Mouse (Mus musculus): ENCODE data around the gene Sds. TPM values are rescaled to one million over a fixed set of nuclear protein-coding genes. Genes with fewer than 3 reads are reported as not detected.
"Not testable (repeated sequence)": the region's sequence is repeated elsewhere in the genome, so short reads cannot be mapped to it uniquely, and the experiment has no call there.

The Sds gene
- polyA plus RNA-seq, 2 experiments, result 0.13 to 0.22 TPM

DNA sequence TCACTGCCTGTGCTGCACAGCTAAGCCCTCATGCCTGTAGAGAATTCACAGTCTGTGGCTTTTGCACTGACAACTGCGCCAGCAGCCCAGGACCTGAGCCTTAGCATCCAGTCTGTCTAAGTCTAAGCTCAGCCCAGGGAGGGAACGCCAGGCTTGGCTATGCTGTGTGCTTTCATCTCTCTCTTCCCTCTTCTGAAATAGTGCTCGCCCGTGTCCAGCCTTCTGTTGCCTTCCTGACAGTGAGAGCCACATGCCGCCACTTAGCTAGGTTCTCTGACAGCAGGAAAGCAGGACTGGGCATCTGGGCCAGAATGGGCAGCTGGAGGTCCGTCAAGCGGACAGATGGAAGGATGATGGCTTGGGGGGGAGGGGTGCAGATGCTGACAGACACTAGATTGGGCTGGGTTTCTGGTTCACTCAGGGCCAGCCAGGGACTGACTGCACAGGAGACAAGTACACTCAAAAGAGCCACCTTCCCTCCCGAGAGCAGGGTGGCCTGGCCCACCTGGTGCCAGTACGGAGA, 17.6 kb downstream of the Sds start:
- H3K27ac ChIP-seq, result no peak overlapping the region
- H3K4me2 ChIP-seq (ENCODE audit: low read depth), result no peak overlapping the region
- no peaks in the 10 kb centered on the region for H3K9me3 ChIP-seq (ENCODE audit: control insufficient read depth, low read length)
- ATAC-seq (ENCODE audit: insufficient read depth) (no peak), DNase-seq (ENCODE audit: low read depth in 3 of 3, low spot score in 3 of 3) (no peak)
- no peaks in the 10 kb centered on the region for H3K27me3 ChIP-seq (ENCODE audit: control insufficient read depth, insufficient read depth, low read length)
- no peaks in the 10 kb centered on the region for H3K36me3 ChIP-seq (replicated peaks; ENCODE audit: control insufficient read depth, insufficient read depth, low read depth)
- TF ChIP-seq EP300 (IDR thresholded peaks at IDR 0.05; ENCODE audit: low read depth), result no peak
- no peak for TF ChIP-seq CTCF (IDR thresholded peaks at IDR 0.05; ENCODE audit: low read depth)
- H3K9ac ChIP-seq (replicated peaks), result no peak overlapping the region
- H3K4me3 ChIP-seq (ENCODE audit: insufficient read depth in 1 of 2, low read depth in 2 of 2, low read length in 2 of 2), result no peak overlapping the region
- H3K4me1 ChIP-seq (replicated peaks; ENCODE audit: control insufficient read depth in 2 of 2, insufficient read depth in 2 of 2, low read length in 1 of 2), result no peaks in the 10 kb centered on the region
- WGBS (ENCODE audit: insufficient replicate concordance), result 80% methylated on average over 9 of the region's 9 CpGs

DNA sequence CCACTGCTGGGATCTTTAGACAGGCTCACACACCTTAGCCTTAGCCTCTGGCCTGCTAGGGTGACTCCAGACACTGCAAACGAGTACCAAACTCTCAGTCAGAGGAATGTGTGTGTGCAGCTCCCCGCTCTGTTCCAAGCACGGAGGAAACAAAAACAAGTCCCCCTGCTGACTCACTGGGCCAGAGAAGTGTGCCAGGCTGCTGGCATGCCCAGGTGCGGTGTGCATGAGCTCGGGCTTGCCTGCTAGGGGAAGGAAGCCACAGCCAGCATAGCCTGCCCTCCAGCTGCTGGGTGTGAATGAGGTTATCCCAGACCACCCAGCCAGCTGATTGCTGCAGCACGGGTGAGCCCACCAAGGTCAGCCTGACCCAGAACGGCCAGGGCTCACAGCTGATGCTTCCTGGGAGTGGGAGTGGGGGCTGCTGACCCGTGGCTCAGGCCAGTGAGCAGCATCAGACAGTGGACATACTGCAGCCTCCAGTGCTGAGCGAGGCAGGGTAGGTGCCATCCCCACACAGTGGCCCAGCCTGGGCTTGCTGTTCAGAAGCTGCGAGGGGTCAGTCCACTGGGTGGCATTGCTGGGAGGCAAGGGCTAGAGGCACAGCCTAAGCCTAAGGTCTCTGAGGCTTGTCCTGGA, 18.9 kb downstream of the Sds start:
- no peak for TF ChIP-seq EP300 (IDR thresholded peaks at IDR 0.05; ENCODE audit: low read depth)
- TF ChIP-seq CTCF (IDR thresholded peaks at IDR 0.05; ENCODE audit: low read depth), result no peak
- ATAC-seq (ENCODE audit: insufficient read depth), result no peak
- H3K36me3 ChIP-seq (replicated peaks; ENCODE audit: control insufficient read depth, insufficient read depth, low read depth), result no peaks in the 10 kb centered on the region
- H3K4me3 ChIP-seq (ENCODE audit: insufficient read depth in 1 of 2, low read depth in 2 of 2, low read length in 2 of 2), result no peak overlapping the region
- no peaks in the 10 kb centered on the region for H3K9me3 ChIP-seq (ENCODE audit: control insufficient read depth, low read length)
- DNase-seq (ENCODE audit: low read depth in 3 of 3, low spot score in 3 of 3), result no peak
- no peak overlapping the region for H3K27ac ChIP-seq
- 68% methylated on average over 10 of the region's 10 CpGs for WGBS (ENCODE audit: insufficient replicate concordance)
- H3K27me3 ChIP-seq (ENCODE audit: control insufficient read depth, insufficient read depth, low read length), result no peaks in the 10 kb centered on the region
- no peak overlapping the region for H3K4me2 ChIP-seq (ENCODE audit: low read depth)
- H3K9ac ChIP-seq (replicated peaks), result no peak overlapping the region
- no peaks in the 10 kb centered on the region for H3K4me1 ChIP-seq (replicated peaks; ENCODE audit: control insufficient read depth in 2 of 2, insufficient read depth in 2 of 2, low read length in 1 of 2)

- no peaks in the 10 kb centered on the region for H3K27me3 ChIP-seq (ENCODE audit: control insufficient read depth, insufficient read depth, low read length)
- no peaks in the 10 kb centered on the region for H3K4me1 ChIP-seq (replicated peaks; ENCODE audit: control insufficient read depth in 2 of 2, insufficient read depth in 2 of 2, low read length in 1 of 2)
- no peaks in the 10 kb centered on the region for H3K36me3 ChIP-seq (replicated peaks; ENCODE audit: control insufficient read depth, insufficient read depth, low read depth)
- no peak for DNase-seq (ENCODE audit: low read depth in 3 of 3, low spot score in 3 of 3)
- no peak overlapping the region for H3K4me3 ChIP-seq (ENCODE audit: insufficient read depth in 1 of 2, low read depth in 2 of 2, low read length in 2 of 2)
- TF ChIP-seq CTCF (IDR thresholded peaks at IDR 0.05; ENCODE audit: low read depth) (no peak), EP300 (IDR thresholded peaks at IDR 0.05; ENCODE audit: low read depth) (no peak)
- H3K9ac ChIP-seq (replicated peaks), result no peak overlapping the region
- 81% methylated on average over 13 of the region's 13 CpGs for WGBS (ENCODE audit: insufficient replicate concordance)
- no peak for ATAC-seq (ENCODE audit: insufficient read depth)
- no peaks in the 10 kb centered on the region for H3K9me3 ChIP-seq (ENCODE audit: control insufficient read depth, low read length)
- no peak overlapping the region for H3K4me2 ChIP-seq (ENCODE audit: low read depth)
- no peak overlapping the region for H3K27ac ChIP-seq
Observed at GRCm38 (mm10) chr5:120495703-120496226, 19.4 kb downstream of the Sds start.

DNA sequence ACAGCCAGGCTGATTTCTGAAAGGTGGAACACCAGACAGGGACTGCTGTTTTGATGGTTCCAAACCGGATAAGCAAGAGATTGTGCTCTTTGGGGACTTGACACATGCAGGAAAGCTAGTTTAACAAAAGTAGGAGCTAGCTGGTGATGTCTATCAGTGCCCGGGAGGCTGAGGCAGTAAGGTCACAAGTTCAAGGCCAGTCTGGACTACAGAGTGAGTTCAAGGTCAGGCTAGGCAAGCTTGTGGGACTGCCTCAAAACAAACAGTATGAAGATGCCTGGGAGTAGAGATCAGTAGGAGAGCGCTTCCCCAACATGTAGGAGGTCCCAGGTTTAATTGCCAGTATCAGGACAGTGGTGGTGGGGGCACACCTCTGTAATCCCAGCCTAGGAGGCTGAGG, 20.7 kb downstream of the Sds start:
- H3K9ac ChIP-seq (replicated peaks), result no peak overlapping the region
- no peaks in the 10 kb centered on the region for H3K27me3 ChIP-seq (ENCODE audit: control insufficient read depth, insufficient read depth, low read length)
- WGBS (ENCODE audit: insufficient replicate concordance), result 72% methylated on average over 3 of the region's 3 CpGs
- H3K36me3 ChIP-seq (replicated peaks; ENCODE audit: control insufficient read depth, insufficient read depth, low read depth), result no peaks in the 10 kb centered on the region
- TF ChIP-seq EP300 (IDR thresholded peaks at IDR 0.05; ENCODE audit: low read depth) (no peak), CTCF (IDR thresholded peaks at IDR 0.05; ENCODE audit: low read depth) (no peak)
- H3K9me3 ChIP-seq (ENCODE audit: control insufficient read depth, low read length), result no peaks in the 10 kb centered on the region
- H3K27ac ChIP-seq, result no peak overlapping the region
- no peak overlapping the region for H3K4me2 ChIP-seq (ENCODE audit: low read depth)
- ATAC-seq (ENCODE audit: insufficient read depth) (no peak), DNase-seq (ENCODE audit: low read depth in 3 of 3, low spot score in 3 of 3) (no peak)
- peaks cover 0 to under 1% of the 10 kb centered on the region in 2 experiments; a peak in 1 of 4 replicates for H3K4me1 ChIP-seq (replicated peaks; ENCODE audit: control insufficient read depth in 2 of 2, insufficient read depth in 2 of 2, low read length in 1 of 2)
- no peak overlapping the region for H3K4me3 ChIP-seq (ENCODE audit: insufficient read depth in 1 of 2, low read depth in 2 of 2, low read length in 2 of 2)

DNA sequence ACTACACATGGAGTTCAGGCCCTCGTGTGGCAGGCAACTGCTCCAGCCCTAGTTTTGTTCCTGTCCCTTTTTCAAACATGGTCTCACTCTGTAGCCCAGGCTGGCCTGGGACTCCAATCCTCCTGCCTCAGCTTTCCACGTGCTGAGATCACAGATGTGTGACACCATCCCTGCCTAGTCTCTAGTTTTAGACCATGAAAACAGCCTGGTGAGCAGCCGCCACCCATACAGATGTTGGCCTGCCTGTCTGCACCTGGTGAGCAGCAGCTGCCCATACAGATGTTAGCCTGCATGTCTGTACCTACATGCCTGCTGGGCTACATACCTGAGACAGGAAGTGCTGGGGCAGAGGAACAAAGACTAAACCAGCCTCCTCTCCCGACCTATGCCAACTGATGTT, 22.9 kb downstream of the Sds start:
- DNase-seq (ENCODE audit: low read depth in 3 of 3, low spot score in 3 of 3), result no peak
- Histone ChIP-seq H3K9ac (replicated peaks) (no peak overlapping the region), H3K4me3 (ENCODE audit: insufficient read depth in 1 of 2, low read depth in 2 of 2, low read length in 2 of 2) (no peak overlapping the region), H3K36me3 (replicated peaks; ENCODE audit: control insufficient read depth, insufficient read depth, low read depth) (no peaks in the 10 kb centered on the region), H3K9me3 (ENCODE audit: control insufficient read depth, low read length) (no peaks in the 10 kb centered on the region), H3K4me1 (replicated peaks; ENCODE audit: control insufficient read depth in 2 of 2, insufficient read depth in 2 of 2, low read length in 1 of 2) (peaks cover 0 to 6% of the 10 kb centered on the region in 2 experiments; a peak in 1 of 4 replicates), H3K27me3 (ENCODE audit: control insufficient read depth, insufficient read depth, low read length) (no peaks in the 10 kb centered on the region), H3K4me2 (ENCODE audit: low read depth) (no peak overlapping the region), H3K27ac (no peak overlapping the region)
- ATAC-seq (ENCODE audit: insufficient read depth), result no peak
- WGBS (ENCODE audit: insufficient replicate concordance), result 61% methylated on average over 4 of the region's 4 CpGs
- TF ChIP-seq EP300 (IDR thresholded peaks at IDR 0.05; ENCODE audit: low read depth) (no peak), CTCF (IDR thresholded peaks at IDR 0.05; ENCODE audit: low read depth) (no peak)

- not testable (repeated sequence) for H3K9ac ChIP-seq (replicated peaks); H3K36me3 ChIP-seq (replicated peaks; ENCODE audit: control insufficient read depth, insufficient read depth, low read depth); H3K4me3 ChIP-seq (ENCODE audit: insufficient read depth in 1 of 2, low read depth in 2 of 2, low read length in 2 of 2); ATAC-seq (ENCODE audit: insufficient read depth); H3K4me2 ChIP-seq (ENCODE audit: low read depth); H3K9me3 ChIP-seq (ENCODE audit: control insufficient read depth, low read length); H3K27me3 ChIP-seq (ENCODE audit: control insufficient read depth, insufficient read depth, low read length); DNase-seq (ENCODE audit: low read depth in 3 of 3, low spot score in 3 of 3); H3K27ac ChIP-seq; H3K4me1 ChIP-seq (replicated peaks; ENCODE audit: control insufficient read depth in 2 of 2, insufficient read depth in 2 of 2, low read length in 1 of 2)
- 71% methylated on average over 9 of the region's 9 CpGs for WGBS (ENCODE audit: insufficient replicate concordance)
Observed at GRCm38 (mm10) chr5:120500609-120501008, 24.3 kb downstream of the Sds start.
